In genomic region chr5:125641531-125642147, GRCm38 (mm10) we compare ENCODE assay signal across 15 mouse cellular contexts.
DNase-seq lines count a peak whose midpoint lies in the region; ATAC-seq and TF ChIP-seq lines count a peak whose summit lies in the region.
"Had no signal": no experiment of that assay in that cellular context is flagged by ENCODE, and none has a peak within 500 bp of the region (broad histone marks: within the 10 kb centered on the region; RNA-seq: fewer than 3 reads in every experiment).

No protein-coding gene starts in this region.

- TF ChIP-seq CTCF in layer of hippocampus, adult 2 months (conservative IDR thresholded peaks at IDR 0.05) = no peak
- TF ChIP-seq CTCF in liver, embryonic 14.5 days (IDR thresholded peaks at IDR 0.05; ENCODE audit: low read depth) = no peak

- no peaks in the 10 kb centered on the region for H3K27me3 ChIP-seq in liver, embryonic 14.5 days (ENCODE audit: control insufficient read depth, insufficient read depth, low read length)
- H3K27me3 ChIP-seq: embryonic facial prominence, embryonic 13.5 days had no signal

- H3K4me3 ChIP-seq in layer of hippocampus, adult 2 months = peak overlapping the region; percentile 24; the same call in 1 of the 2 replicates
- no peak overlapping the region for H3K4me3 ChIP-seq in liver, embryonic 14.5 days (ENCODE audit: insufficient read depth in 1 of 2, low read depth in 2 of 2, low read length in 2 of 2)
- H3K4me3 ChIP-seq: embryonic facial prominence, embryonic 13.5 days had no signal

- no peaks in the 10 kb centered on the region for H3K4me1 ChIP-seq in liver, embryonic 14.5 days (replicated peaks; ENCODE audit: control insufficient read depth in 2 of 2, insufficient read depth in 2 of 2, low read length in 1 of 2)
- H3K4me1 ChIP-seq: embryonic facial prominence, embryonic 13.5 days had no signal

- DNase-seq in embryo, embryonic 11.5 days (ENCODE audit: low read depth, low spot score) = peak; percentile 7
- DNase-seq in embryo, embryonic 10.5 days (ENCODE audit: low spot score) = no peak
- no peak for DNase-seq in layer of hippocampus, adult 2 months (ENCODE audit: low spot score in 2 of 2)
- DNase-seq in layer of hippocampus, postnatal 36 days = no peak
- peak; percentile 7 for DNase-seq in c-Kit-positive CD71-positive TER-119-positive erythroid progenitor cells, embryonic 14.5 days (ENCODE audit: low spot score)
- peak in 2 of 3 experiments; percentile 4 to 9 for DNase-seq in liver, embryonic 14.5 days (ENCODE audit: low read depth in 3 of 3, low spot score in 3 of 3)
- no peak for DNase-seq in thymus, postnatal 0 days (ENCODE audit: low spot score)
- DNase-seq in cerebellum, adult 9-10 months = no peak
- DNase-seq: adrenal gland, postnatal 25 days; cerebellum, adult 8-10 months; kidney, postnatal 4 days; lung, embryonic 14.5 days; thymus, adult 2 months had no signal

- no peak for TF ChIP-seq EP300 in liver, embryonic 14.5 days (IDR thresholded peaks at IDR 0.05; ENCODE audit: low read depth)

- peak overlapping the region; percentile 72 for H3K27ac ChIP-seq in layer of hippocampus, adult 2 months
- no peak overlapping the region for H3K27ac ChIP-seq in liver, embryonic 14.5 days
- H3K27ac ChIP-seq: embryonic facial prominence, embryonic 13.5 days had no signal

- no peak overlapping the region for H3K4me2 ChIP-seq in liver, embryonic 14.5 days (ENCODE audit: low read depth)
- H3K4me2 ChIP-seq: embryonic facial prominence, embryonic 13.5 days; lung, embryonic 14.5 days had no signal

- H3K9ac ChIP-seq in liver, embryonic 14.5 days (replicated peaks) = no peak overlapping the region
- H3K9ac ChIP-seq: embryonic facial prominence, embryonic 13.5 days; lung, embryonic 14.5 days had no signal

- peak; percentile 71; the same call in 1 of the 2 replicates for ATAC-seq in liver, embryonic 14.5 days (ENCODE audit: insufficient read depth)
- ATAC-seq: intestine, postnatal 0 days had no signal

- 52% methylated on average over 18 of the region's 18 CpGs for WGBS in liver, embryonic 14.5 days (ENCODE audit: insufficient replicate concordance)

- H3K9me3 ChIP-seq in liver, embryonic 14.5 days (ENCODE audit: control insufficient read depth, low read length) = no peaks in the 10 kb centered on the region
- H3K9me3 ChIP-seq: embryonic facial prominence, embryonic 13.5 days had no signal

- no peaks in the 10 kb centered on the region for H3K36me3 ChIP-seq in liver, embryonic 14.5 days (replicated peaks; ENCODE audit: control insufficient read depth, insufficient read depth, low read depth)
- H3K36me3 ChIP-seq: embryonic facial prominence, embryonic 13.5 days had no signal

Comparison
In these comparisons a context has a peak if more than half of its experiments do, and no peak if none do; other contexts are left out.
1. DNase-seq: peak in embryo, embryonic 11.5 days (single experiment), c-Kit-positive CD71-positive TER-119-positive erythroid progenitor cells, embryonic 14.5 days (single experiment) and liver, embryonic 14.5 days (2 of 3); none in embryo, embryonic 10.5 days (single experiment), layer of hippocampus, adult 2 months (0 of 2), layer of hippocampus, postnatal 36 days (0 of 2), thymus, postnatal 0 days (single experiment) and cerebellum, adult 9-10 months (single experiment).